In the genomic region with DNA sequence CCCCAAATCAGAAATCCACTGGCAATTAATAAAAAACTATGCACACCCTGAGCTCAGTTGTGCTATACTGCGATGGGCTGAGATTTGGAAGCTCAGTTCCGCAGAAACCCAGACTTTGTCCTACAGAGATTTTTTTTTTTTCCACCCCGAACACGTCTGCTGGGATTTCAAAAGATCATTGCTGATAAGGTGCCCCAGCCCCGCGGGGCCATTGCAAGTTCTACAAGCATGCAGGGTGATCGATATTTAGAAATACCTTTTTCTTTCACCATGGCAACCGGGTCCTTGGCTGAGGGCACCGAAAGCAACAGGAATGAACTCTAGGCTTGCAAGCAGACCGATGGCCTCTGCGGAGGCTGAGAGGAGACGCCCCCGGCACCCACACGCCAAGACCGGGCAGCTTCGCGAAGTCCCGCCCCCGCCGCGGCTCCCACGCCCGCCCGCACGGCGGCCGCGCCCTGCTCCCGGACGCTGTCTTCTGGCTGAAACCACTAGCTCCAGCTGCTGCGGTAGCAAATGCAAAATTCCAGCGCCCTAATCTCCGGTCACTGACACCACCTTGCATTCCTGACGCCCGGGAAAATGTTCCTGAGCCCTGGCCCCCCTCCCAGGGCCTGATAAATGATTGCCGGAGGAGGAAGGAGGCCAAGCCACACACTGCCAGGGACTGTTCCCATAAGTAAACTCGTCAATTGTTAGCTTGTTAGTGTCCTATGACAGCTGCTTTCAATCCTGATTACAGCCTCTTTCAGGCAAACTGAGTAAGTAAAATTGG, we compare ENCODE assay signal across 8 mouse cellular contexts.
DNase-seq lines count a peak whose midpoint lies in the region; ATAC-seq and TF ChIP-seq lines count a peak whose summit lies in the region.

No protein-coding gene starts in this region.

- peaks cover 34% of the 10 kb centered on the region for H3K27me3 ChIP-seq in forebrain, embryonic 12.5 days
- H3K27me3 ChIP-seq in lung, postnatal 0 days (replicated peaks; ENCODE audit: insufficient read depth, low read length): no peaks in the 10 kb centered on the region

- TF ChIP-seq CTCF in bone marrow macrophage, adult 2 months (IDR thresholded peaks at IDR 0.05; ENCODE audit: low read depth, low read length): no peak
- TF ChIP-seq CTCF in layer of hippocampus, adult 2 months (conservative IDR thresholded peaks at IDR 0.05): no peak
- TF ChIP-seq CTCF in lung, postnatal 0 days (IDR thresholded peaks at IDR 0.05): no peak; the same call in 1 of the 2 replicates

- peak; percentile 76 for ATAC-seq in forebrain, embryonic 12.5 days (ENCODE audit: low FRiP score)
- ATAC-seq in lung, postnatal 0 days: peak; percentile 82

- in situ Hi-C loops in ES-E14 (cut with MboI; ENCODE audit: low sequenced_read_pairs in 2 of 2, unreplicated experiment in 2 of 2): no loop called here

- TF ChIP-seq POLR2A in bone marrow macrophage, adult 2 months (IDR thresholded peaks at IDR 0.05; ENCODE audit: borderline replicate concordance, low read depth, low read length): no peak

- intact Hi-C loops in heart, postnatal 14 days (cut with DNase I): loop anchor here (2.0 kb wide), 2 partner anchors 34 to 74 kb away; no protein-coding TSS in a partner anchor

- TF ChIP-seq EP300 in lung, postnatal 0 days (IDR thresholded peaks at IDR 0.05): peak; percentile 85

- no peak overlapping the region for H3K27ac ChIP-seq in ES-E14 (ENCODE audit: insufficient read depth, low read depth, low read length, poor library complexity, severe bottlenecking)
- no peak overlapping the region for H3K27ac ChIP-seq in bone marrow macrophage, adult 2 months (ENCODE audit: insufficient read depth, low read depth, low read length)
- 0 out of 2 replicates have a peak overlapping the region, but pooled peaks have one; percentile 27 for H3K27ac ChIP-seq in forebrain, embryonic 12.5 days
- peak overlapping the region; percentile 74 for H3K27ac ChIP-seq in layer of hippocampus, adult 2 months
- peak overlapping the region; percentile 74 for H3K27ac ChIP-seq in lung, postnatal 0 days (ENCODE audit: low read length)

- H3K4me3 ChIP-seq in ES-E14 (ENCODE audit: insufficient read depth in 1 of 2, low read depth in 1 of 2, low read length in 2 of 2, poor library complexity in 1 of 2, severe bottlenecking in 1 of 2): peak overlapping the region; percentile 57 to 59
- peak overlapping the region; percentile 43 for H3K4me3 ChIP-seq in bone marrow macrophage, adult 2 months (ENCODE audit: insufficient read depth, low read length)
- H3K4me3 ChIP-seq in forebrain, embryonic 12.5 days (replicated peaks): peak overlapping the region; percentile 49
- H3K4me3 ChIP-seq in layer of hippocampus, adult 2 months: peak overlapping the region; percentile 52
- peak overlapping the region; percentile 42 for H3K4me3 ChIP-seq in lung, postnatal 0 days (ENCODE audit: low read depth, low read length)

- WGBS in forebrain, embryonic 12.5 days: 2% methylated on average over 37 of the region's 37 CpGs
- 1% methylated on average over 37 of the region's 37 CpGs for WGBS in lung, postnatal 0 days

- peak overlapping the region; percentile 91 for H3K4me2 ChIP-seq in forebrain, embryonic 12.5 days
- peak overlapping the region; percentile 59 for H3K4me2 ChIP-seq in lung, postnatal 0 days (replicated peaks; ENCODE audit: low read depth, low read length)

- H3K9ac ChIP-seq in ES-E14 (ENCODE audit: insufficient read depth, low read depth, low read length, poor library complexity, severe bottlenecking): 0 out of 2 replicates have a peak overlapping the region, but pooled peaks have one; percentile 10
- H3K9ac ChIP-seq in forebrain, embryonic 12.5 days: peak overlapping the region; percentile 54
- H3K9ac ChIP-seq in lung, postnatal 0 days (replicated peaks; ENCODE audit: low read depth): peak overlapping the region; percentile 10; the same call in 1 of the 2 replicates

- DNase-seq in ES-E14 (ENCODE audit: low read depth, low spot score): peak; percentile 15
- peak; percentile 88 to 92 for DNase-seq in heart, postnatal 14 days
- peak; percentile 34 to 42 for DNase-seq in layer of hippocampus, adult 2 months (ENCODE audit: low spot score in 2 of 2)
- DNase-seq in lung, postnatal 0 days (ENCODE audit: low spot score): peak; percentile 95
- DNase-seq in retina, postnatal 1 day: peak; percentile 67
- peak; percentile 91 for DNase-seq in yolk sac, embryonic 10.5 days (ENCODE audit: low spot score)

- peaks cover 4 to 15% of the 10 kb centered on the region in 2 experiments; a peak in 3 of 4 replicates for H3K4me1 ChIP-seq in ES-E14 (ENCODE audit: control insufficient read depth in 2 of 2, insufficient read depth in 2 of 2, low read length in 2 of 2, poor library complexity in 1 of 2)
- no peaks in the 10 kb centered on the region for H3K4me1 ChIP-seq in bone marrow macrophage, adult 2 months (ENCODE audit: control insufficient read depth, insufficient read depth, low read length)
- H3K4me1 ChIP-seq in forebrain, embryonic 12.5 days: peaks cover 31% of the 10 kb centered on the region
- peaks cover 37% of the 10 kb centered on the region for H3K4me1 ChIP-seq in lung, postnatal 0 days (ENCODE audit: insufficient read depth, low read depth, low read length)

- H3K9me3 ChIP-seq in ES-E14 (ENCODE audit: control insufficient read depth, insufficient read depth, low read depth, low read length): no peaks in the 10 kb centered on the region
- H3K9me3 ChIP-seq in forebrain, embryonic 12.5 days: no peaks in the 10 kb centered on the region
- H3K9me3 ChIP-seq in lung, postnatal 0 days (ENCODE audit: low read length): no peaks in the 10 kb centered on the region

- no peaks in the 10 kb centered on the region for H3K36me3 ChIP-seq in ES-E14 (ENCODE audit: control insufficient read depth, insufficient read depth, low read length, poor library complexity, severe bottlenecking)
- no peaks in the 10 kb centered on the region for H3K36me3 ChIP-seq in forebrain, embryonic 12.5 days (replicated peaks)
- H3K36me3 ChIP-seq in lung, postnatal 0 days (ENCODE audit: insufficient read depth, low read length): no peaks in the 10 kb centered on the region

TF ChIP-seq in ES-E14, 5 proteins besides CTCF, POLR2A, EP300 and RAD21:
- no peak for TF ChIP-seq ZNF384 (IDR thresholded peaks at IDR 0.05; ENCODE audit: low read depth, low read length)
- no peak for TF ChIP-seq CHD2 (IDR thresholded peaks at IDR 0.05; ENCODE audit: low read depth, low read length)
- no peak for TF ChIP-seq ZC3H11A (IDR thresholded peaks at IDR 0.05; ENCODE audit: borderline replicate concordance, low read depth, low read length)
- no peak for TF ChIP-seq HCFC1 (IDR thresholded peaks at IDR 0.05; ENCODE audit: borderline replicate concordance, insufficient read depth, low read length)
- TF ChIP-seq MAFK (IDR thresholded peaks at IDR 0.05; ENCODE audit: insufficient read depth, low read depth, low read length): no peak

Comparison
In these comparisons a context has a peak if more than half of its experiments do, and no peak if none do; other contexts are left out.
1. DNase-seq: peak in every context shown above with its lines; median percentile 95 in lung, postnatal 0 days; 91 in yolk sac, embryonic 10.5 days; 90 in heart, postnatal 14 days; 67 in retina, postnatal 1 day; 38 in layer of hippocampus, adult 2 months; 15 in ES-E14.
2. H3K27ac ChIP-seq: peak in forebrain, embryonic 12.5 days (single experiment), layer of hippocampus, adult 2 months (single experiment) and lung, postnatal 0 days (single experiment); none in ES-E14 (single experiment) and bone marrow macrophage, adult 2 months (single experiment).
3. Peak in every context shown above with its lines, with median percentiles within 50 percentile points of each other: H3K4me3 ChIP-seq and H3K9ac ChIP-seq.